Mouse (Mus musculus) embryo, embryonic 10 days (tissue): ENCODE results near the gene Olfr361.
"Not testable (repeated sequence)": the region's sequence is repeated elsewhere in the genome, so short reads cannot be mapped to it uniquely, and the experiment has no call there.

Experiments
- DNase-seq: peaks from one replicate; pipeline ENCODE4 v3.0.0-alpha.2; 2015; ENCODE audit warnings: low spot score

Olfr361 gene

DNA sequence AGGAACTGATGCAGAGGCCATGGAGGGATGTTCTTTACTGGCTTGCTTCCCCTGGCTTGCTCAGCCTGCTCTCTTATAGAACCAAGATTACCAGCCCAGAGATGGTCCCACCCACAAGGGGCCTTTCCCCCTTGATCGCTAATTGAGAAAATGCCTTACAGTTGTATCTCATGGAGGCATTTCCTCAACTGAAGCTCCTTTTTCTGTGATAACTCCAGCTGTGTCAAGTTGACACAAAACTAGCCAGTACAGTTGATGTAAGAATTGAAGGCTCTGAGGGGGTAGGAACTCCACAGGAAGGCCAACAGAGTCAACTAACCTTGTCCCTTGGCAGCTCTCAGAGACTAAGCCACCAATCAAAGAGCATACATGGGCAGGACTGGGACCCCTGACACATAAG is at the start of gene Olfr361:
Gene Olfr361, minus strand, starts transcription at position 101 of the 400 bp plus-strand sequence.
- not testable (repeated sequence) for DNase-seq

DNA sequence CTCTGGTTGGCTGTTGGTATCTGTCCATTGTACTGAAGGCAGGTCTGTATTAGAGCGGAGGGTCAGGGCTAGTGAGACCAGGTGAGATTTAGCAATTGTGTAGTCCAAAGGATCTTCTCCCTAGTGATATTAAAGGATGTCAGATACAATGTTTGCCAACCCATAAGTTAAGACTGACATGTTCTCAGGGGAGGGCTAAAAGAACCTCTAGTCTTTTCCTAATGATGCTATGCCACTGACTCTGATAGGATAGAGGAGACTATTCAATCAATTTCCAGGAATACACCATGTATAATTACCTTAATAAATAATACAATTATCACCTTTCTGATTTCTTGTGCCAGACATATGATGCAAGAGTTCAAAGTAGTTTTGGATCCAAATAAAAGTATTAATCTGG is 28.7 kb upstream of the Olfr361 start, which contains the start of gene Olfr362:
Gene Olfr362, minus strand, starts transcription at position 101 of the 400 bp plus-strand sequence.
- no peak for DNase-seq

DNA sequence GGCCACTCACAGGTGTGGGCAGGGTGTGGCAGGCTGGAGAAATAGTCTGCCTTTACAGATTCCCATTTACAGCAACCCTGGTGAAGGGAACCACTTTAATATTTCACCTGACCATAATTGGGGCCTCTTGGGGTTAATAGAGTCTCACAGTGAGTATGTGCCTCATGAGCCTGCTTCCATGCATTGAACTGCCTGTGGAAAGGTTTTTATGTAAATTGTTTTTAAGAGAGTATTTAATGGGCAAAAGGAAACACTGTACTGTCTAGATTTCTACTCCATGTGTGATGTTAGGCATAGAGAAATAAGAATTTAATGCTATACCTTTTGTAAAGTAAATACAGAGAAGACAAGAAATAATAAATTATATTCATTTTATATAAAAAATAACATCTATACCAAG is 23.6 kb downstream of the Olfr361 start, which contains the start of gene Olfr360:
Gene Olfr360, plus strand, starts transcription at position 301 of the 400 bp plus-strand sequence.
- DNase-seq, result no peak
